Mouse (Mus musculus) lung, embryonic 15.5 days (tissue): ENCODE measurements at regions not wholly inside any gene's neighbourhood (a gene's known extent, or its start where the extent isn't known, plus 50 kb on each side); places are given as distances from the start of the nearest gene placed in this dataset.

Experiments used
- ATAC-seq: fragments of 200-750 bp; cut with Nextera tagmentation; 2 replicates; pipeline ENCODE4 v1.8.0; 2017; ENCODE audit warnings: moderate number of reproducible peaks, borderline replicate concordance; ENCODE audit not compliant: low FRiP score, low TSS enrichment; ENCODE audit errors: extremely low read depth
- H3K27ac ChIP-seq: fragments of 300-500 bp; sonication (generic); 2 replicates; pipeline ENCODE4 v1.5.1; 2015; ENCODE audit warnings: moderate library complexity, mild to moderate bottlenecking, inconsistent platforms
- H3K27me3 ChIP-seq: fragments of 300-500 bp; sonication (generic); 2 replicates; pipeline ENCODE4 v1.6.1; 2015; ENCODE audit warnings: inconsistent platforms
- H3K36me3 ChIP-seq: fragments of 300-500 bp; sonication (generic); 2 replicates; pipeline ENCODE4 v1.6.1; 2015; ENCODE audit warnings: inconsistent platforms
- H3K4me1 ChIP-seq: fragments of 300-500 bp; sonication (generic); 2 replicates; pipeline ENCODE4 v1.6.1; 2015; ENCODE audit warnings: inconsistent platforms
- H3K4me2 ChIP-seq: fragments of 300-500 bp; sonication (generic); 2 replicates; pipeline ENCODE4 v1.6.1; 2015; ENCODE audit warnings: inconsistent platforms, mild to moderate bottlenecking, moderate library complexity
- H3K4me3 ChIP-seq: fragments of 300-500 bp; sonication (generic); 2 replicates; pipeline ENCODE4 v1.5.1; 2015; ENCODE audit warnings: mild to moderate bottlenecking, inconsistent platforms
- H3K9ac ChIP-seq: fragments of 300-500 bp; sonication (generic); 2 replicates; pipeline ENCODE4 v1.6.1; 2015; ENCODE audit warnings: inconsistent platforms
- H3K9me3 ChIP-seq: fragments of 300-500 bp; sonication (generic); 2 replicates; pipeline ENCODE4 v1.6.1; 2016; ENCODE audit warnings: inconsistent platforms
- WGBS: fragments of 180-500 bp; shearing (Covaris S2); methylation state at CpG from one replicate; pipeline ENCODE4 v1.1.7; 2015; 5-methylcytosine and 5-hydroxymethylcytosine counted together

DNA sequence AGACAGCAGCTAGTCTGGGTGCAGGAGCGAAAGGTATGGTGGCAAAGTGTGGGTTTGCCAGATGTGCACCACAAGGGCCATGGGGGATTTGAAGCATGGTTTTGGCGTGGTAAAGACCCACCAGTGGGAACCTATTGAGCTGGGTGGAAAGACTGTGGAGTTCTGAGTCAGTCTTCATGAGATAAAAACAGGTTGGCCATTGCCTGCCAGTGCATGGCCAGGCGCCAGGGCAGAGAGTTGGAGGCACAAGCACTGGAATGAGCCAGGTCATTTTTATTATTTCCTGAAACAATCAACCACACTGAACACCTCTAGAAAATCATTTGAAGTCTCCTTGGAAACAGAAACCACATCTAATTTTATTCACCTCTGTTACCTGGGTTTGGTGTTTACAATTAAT is 744.9 kb downstream of the Gsdmc2 start:
- Histone ChIP-seq H3K27ac (no peak overlapping the region), H3K4me3 (no peak overlapping the region), H3K27me3 (no peaks in the 10 kb centered on the region), H3K36me3 (no peaks in the 10 kb centered on the region), H3K9me3 (no peaks in the 10 kb centered on the region), H3K4me1 (no peaks in the 10 kb centered on the region), H3K4me2 (no peak overlapping the region), H3K9ac (no peak overlapping the region)
- no peak for ATAC-seq
- WGBS: 78% methylated on average over 3 of the region's 3 CpGs

- no peak for ATAC-seq
- Histone ChIP-seq H3K4me2 (no peak overlapping the region), H3K36me3 (no peaks in the 10 kb centered on the region), H3K4me3 (no peak overlapping the region), H3K9me3 (no peaks in the 10 kb centered on the region), H3K27me3 (no peaks in the 10 kb centered on the region), H3K27ac (no peak overlapping the region), H3K4me1 (no peaks in the 10 kb centered on the region), H3K9ac (no peak overlapping the region)
Observed at GRCm38 (mm10) chr15:63081972-63082371, 763.0 kb downstream of the Gsdmc2 start.

DNA sequence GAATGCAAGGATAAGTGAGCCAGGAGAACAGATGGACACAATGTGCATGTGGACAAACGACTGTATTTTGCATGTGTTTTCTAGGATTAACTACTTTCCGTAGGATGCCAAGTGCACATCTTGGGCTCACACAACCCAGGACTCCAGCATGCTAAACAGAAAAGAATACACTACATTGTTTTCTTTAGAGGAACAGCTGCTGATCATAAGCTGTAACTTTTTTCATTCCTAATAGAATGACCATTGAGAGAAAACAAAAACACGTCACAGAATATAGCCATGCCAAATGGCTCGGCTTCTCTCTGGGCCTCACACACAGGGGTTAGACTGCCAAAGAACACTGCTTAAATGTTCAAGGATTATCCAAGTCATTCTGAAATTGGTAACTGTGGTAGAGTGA is 765.2 kb downstream of the Gsdmc2 start:
- ATAC-seq: no peak; the same call in 1 of the 2 replicates
- Histone ChIP-seq H3K27me3 (no peaks in the 10 kb centered on the region), H3K9ac (no peak overlapping the region), H3K36me3 (no peaks in the 10 kb centered on the region), H3K9me3 (no peaks in the 10 kb centered on the region), H3K27ac (no peak overlapping the region), H3K4me3 (no peak overlapping the region), H3K4me2 (no peak overlapping the region), H3K4me1 (no peaks in the 10 kb centered on the region)
- WGBS: 72% methylated on average over 4 of the region's 4 CpGs

- H3K4me1 ChIP-seq: peaks cover 4% of the 10 kb centered on the region; the same call in 1 of the 2 replicates
- no peaks in the 10 kb centered on the region for H3K27me3 ChIP-seq
- no peaks in the 10 kb centered on the region for H3K9me3 ChIP-seq
- WGBS: 81% methylated on average over 4 of the region's 4 CpGs
- H3K9ac ChIP-seq: no peak overlapping the region
- H3K4me3 ChIP-seq: no peak overlapping the region
- no peak overlapping the region for H3K27ac ChIP-seq
- ATAC-seq: no peak
- no peaks in the 10 kb centered on the region for H3K36me3 ChIP-seq
- H3K4me2 ChIP-seq: no peak overlapping the region
Observed at GRCm38 (mm10) chr15:63071921-63072320, 773.1 kb downstream of the Gsdmc2 start.

DNA sequence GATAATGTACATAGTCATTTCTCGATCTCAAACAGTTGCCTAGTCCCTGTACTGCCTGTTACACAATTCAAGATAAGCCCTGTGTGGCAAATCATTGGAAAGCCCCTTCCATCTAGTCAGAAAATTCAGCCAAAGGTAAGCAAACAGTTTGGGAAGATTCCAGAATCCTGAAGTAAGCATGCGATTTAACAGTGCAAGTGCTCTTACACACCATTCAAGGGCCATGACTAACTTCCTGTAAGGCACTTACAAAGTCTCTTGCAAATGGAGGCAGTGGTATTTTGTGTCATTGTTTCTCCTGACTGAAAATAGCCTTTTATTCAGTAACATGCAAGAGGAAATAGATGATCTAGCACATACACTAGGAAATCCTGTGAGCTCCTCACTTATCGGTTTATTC is 777.9 kb downstream of the Gsdmc2 start:
- H3K9ac ChIP-seq: no peak overlapping the region
- WGBS: 55% methylated on average over 3 of the region's 3 CpGs
- H3K9me3 ChIP-seq: no peaks in the 10 kb centered on the region
- no peaks in the 10 kb centered on the region for H3K36me3 ChIP-seq
- H3K27ac ChIP-seq: no peak overlapping the region
- peaks cover 4% of the 10 kb centered on the region; the same call in 1 of the 2 replicates for H3K4me1 ChIP-seq
- H3K4me2 ChIP-seq: no peak overlapping the region
- H3K4me3 ChIP-seq: no peak overlapping the region
- ATAC-seq: no peak
- H3K27me3 ChIP-seq: no peaks in the 10 kb centered on the region

- Histone ChIP-seq H3K27me3 (no peaks in the 10 kb centered on the region), H3K4me2 (no peak overlapping the region), H3K36me3 (no peaks in the 10 kb centered on the region), H3K9me3 (no peaks in the 10 kb centered on the region), H3K4me1 (peaks cover 4% of the 10 kb centered on the region; the same call in 1 of the 2 replicates), H3K4me3 (no peak overlapping the region), H3K9ac (no peak overlapping the region), H3K27ac (no peak overlapping the region)
- 45% methylated on average over 2 of the region's 2 CpGs for WGBS
- ATAC-seq: peak; percentile 90
Observed at GRCm38 (mm10) chr15:63066020-63066439, 778.9 kb downstream of the Gsdmc2 start.

DNA sequence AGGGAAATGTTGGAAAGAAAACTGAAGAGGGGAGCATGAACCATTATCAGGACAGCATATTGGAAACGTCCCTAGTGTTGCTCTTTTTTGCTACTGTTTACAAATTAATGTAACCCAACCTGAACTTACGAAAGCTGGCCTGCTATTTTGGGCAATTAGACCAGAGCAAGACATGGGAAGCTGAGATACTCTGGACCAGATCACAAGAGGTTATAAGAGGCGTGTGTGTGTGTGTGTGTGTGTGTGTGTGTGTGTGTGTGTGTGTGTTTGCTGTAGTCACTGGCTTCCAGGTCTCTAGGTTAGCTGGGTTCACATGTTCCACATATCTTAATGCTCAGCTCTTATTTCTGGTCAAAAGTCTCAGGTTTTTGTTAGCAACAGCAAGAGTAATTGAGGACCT is 783.1 kb downstream of the Gsdmc2 start:
- no peaks in the 10 kb centered on the region for H3K27me3 ChIP-seq
- no peak overlapping the region for H3K4me2 ChIP-seq
- no peak overlapping the region for H3K4me3 ChIP-seq
- WGBS: 60% methylated on average over 3 of the region's 3 CpGs
- no peaks in the 10 kb centered on the region for H3K36me3 ChIP-seq
- H3K9ac ChIP-seq: no peak overlapping the region
- H3K4me1 ChIP-seq: no peaks in the 10 kb centered on the region
- no peak overlapping the region for H3K27ac ChIP-seq
- no peaks in the 10 kb centered on the region for H3K9me3 ChIP-seq
- no peak for ATAC-seq

GRCm38 (mm10) chr15:63060826-63061225 is 784.2 kb downstream of the Gsdmc2 start:
- H3K9me3 ChIP-seq: no peaks in the 10 kb centered on the region

GRCm38 (mm10) chr15:63052570-63053255 is 792.3 kb downstream of the Gsdmc2 start:
- H3K36me3 ChIP-seq: no peaks in the 10 kb centered on the region
- no peak overlapping the region for H3K27ac ChIP-seq
- H3K4me1 ChIP-seq: no peaks in the 10 kb centered on the region
- no peak overlapping the region for H3K4me3 ChIP-seq
- H3K27me3 ChIP-seq: no peaks in the 10 kb centered on the region
- H3K9ac ChIP-seq: no peak overlapping the region
- no peaks in the 10 kb centered on the region for H3K9me3 ChIP-seq
- H3K4me2 ChIP-seq: no peak overlapping the region
- WGBS: 49% methylated on average over 3 of the region's 3 CpGs
- ATAC-seq: no peak

More at GRCm38 (mm10) chr15:63060826-63061225, 784.2 kb downstream of the Gsdmc2 start:
- Histone ChIP-seq H3K4me1 (no peaks in the 10 kb centered on the region), H3K9ac (no peak overlapping the region), H3K27ac (no peak overlapping the region), H3K4me3 (no peak overlapping the region), H3K36me3 (no peaks in the 10 kb centered on the region), H3K27me3 (no peaks in the 10 kb centered on the region), H3K4me2 (no peak overlapping the region)
- WGBS: 85% methylated on average over 3 of the region's 3 CpGs
- ATAC-seq: no peak

GRCm38 (mm10) chr15:63050033-63050432 is 794.9 kb downstream of the Gsdmc2 start:
- H3K4me2 ChIP-seq: no peak overlapping the region
- no peaks in the 10 kb centered on the region for H3K4me1 ChIP-seq
- ATAC-seq: no peak
- no peak overlapping the region for H3K9ac ChIP-seq
- H3K36me3 ChIP-seq: no peaks in the 10 kb centered on the region
- no peak overlapping the region for H3K4me3 ChIP-seq
- H3K27me3 ChIP-seq: no peaks in the 10 kb centered on the region
- no peak overlapping the region for H3K27ac ChIP-seq
- H3K9me3 ChIP-seq: no peaks in the 10 kb centered on the region
- 80% methylated on average over 1 of the region's 1 CpGs for WGBS

DNA sequence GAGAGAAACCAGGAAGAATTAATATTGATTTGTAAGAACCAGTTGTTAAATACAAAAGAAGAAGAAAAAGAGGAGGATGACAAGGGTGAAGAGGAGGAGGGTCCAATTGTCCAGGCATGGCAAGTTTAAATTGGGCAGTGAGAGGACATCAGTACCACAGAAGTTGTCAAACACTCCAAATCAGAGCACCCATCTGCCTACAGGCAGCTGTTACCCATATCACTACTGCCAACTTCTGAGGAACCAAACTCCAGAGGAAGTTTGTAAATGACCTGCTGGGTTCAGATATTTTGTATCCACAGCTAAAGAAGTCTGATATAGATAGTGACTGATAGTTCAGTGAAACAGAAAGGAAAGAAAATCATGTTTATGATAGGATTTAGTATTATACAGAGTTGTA is 802.6 kb downstream of the Gsdmc2 start:
- no peak overlapping the region for H3K9ac ChIP-seq
- H3K27me3 ChIP-seq: no peaks in the 10 kb centered on the region
- H3K4me3 ChIP-seq: no peak overlapping the region
- ATAC-seq: no peak
- H3K9me3 ChIP-seq: no peaks in the 10 kb centered on the region
- H3K36me3 ChIP-seq: no peaks in the 10 kb centered on the region
- no peak overlapping the region for H3K4me2 ChIP-seq
- H3K4me1 ChIP-seq: no peaks in the 10 kb centered on the region
- H3K27ac ChIP-seq: no peak overlapping the region

DNA sequence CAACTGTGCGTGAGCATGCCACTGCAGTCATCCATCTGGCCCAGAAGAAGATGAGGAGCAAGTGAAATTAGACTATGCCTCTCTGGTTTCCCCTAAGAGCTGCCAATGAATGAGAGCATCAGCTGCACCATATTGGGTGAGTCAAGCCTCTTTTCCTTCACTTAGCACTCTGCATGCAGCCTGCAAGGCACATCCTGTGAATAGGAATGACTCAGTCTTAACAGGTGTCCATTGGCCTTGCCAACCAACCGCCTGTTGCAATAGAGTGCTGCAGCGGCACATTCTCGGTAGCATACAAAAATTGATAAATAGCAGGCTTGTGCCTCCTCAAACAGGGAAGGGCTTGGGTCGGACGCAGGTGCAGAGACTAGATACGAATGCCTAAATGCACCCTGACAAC is 808.7 kb downstream of the Gsdmc2 start:
- whole genome bisulfite sequencing: 91% methylated on average over 7 of the region's 7 CpGs
- no peaks in the 10 kb centered on the region for H3K9me3 ChIP-seq
- no peaks in the 10 kb centered on the region for H3K4me1 ChIP-seq
- no peak overlapping the region for H3K27ac ChIP-seq
- H3K4me3 ChIP-seq: no peak overlapping the region
- no peak overlapping the region for H3K4me2 ChIP-seq
- no peak overlapping the region for H3K9ac ChIP-seq
- no peak for ATAC-seq
- no peaks in the 10 kb centered on the region for H3K27me3 ChIP-seq
- H3K36me3 ChIP-seq: no peaks in the 10 kb centered on the region

DNA sequence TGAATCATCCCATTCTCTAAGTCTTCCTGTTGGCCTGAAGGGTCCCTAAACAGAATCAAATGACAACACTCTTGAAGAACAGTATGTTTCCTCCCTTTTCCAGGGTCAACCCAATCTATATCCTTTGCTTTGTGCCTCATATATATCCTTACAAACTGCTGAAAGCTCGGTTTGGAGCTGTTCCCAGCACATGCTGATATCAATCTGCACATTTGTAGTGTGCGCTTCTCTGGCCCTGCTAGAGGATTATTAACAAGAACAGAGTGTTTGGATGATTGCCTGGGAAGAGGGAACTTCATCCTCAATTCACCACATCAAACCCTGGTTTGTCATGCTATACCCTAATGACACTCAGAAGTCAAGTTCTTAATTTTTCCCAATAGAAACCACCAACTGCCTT is 824.2 kb downstream of the Gsdmc2 start:
- H3K27me3 ChIP-seq: no peaks in the 10 kb centered on the region
- no peak overlapping the region for H3K9ac ChIP-seq
- no peak overlapping the region for H3K4me2 ChIP-seq
- no peak overlapping the region for H3K4me3 ChIP-seq
- H3K4me1 ChIP-seq: no peaks in the 10 kb centered on the region
- H3K36me3 ChIP-seq: no peaks in the 10 kb centered on the region
- ATAC-seq: no peak
- 19% methylated on average over 2 of the region's 2 CpGs for WGBS
- H3K9me3 ChIP-seq: no peaks in the 10 kb centered on the region
- H3K27ac ChIP-seq: no peak overlapping the region
